Mouse (Mus musculus) CH12.LX (cell line): Measurements from ENCODE around the gene Hspa1a. TPM values are rescaled to one million over a fixed set of nuclear protein-coding genes. Genes with fewer than 3 reads are reported as not detected.

Experiments
- DNase-seq: peaks from one replicate; pipeline ENCODE4 v3.0.0-alpha.2; 2013; ENCODE audit errors: extremely low read depth
- H3K27ac ChIP-seq: 2 replicates; pipeline ENCODE4 v1.5.1; 2012; ENCODE audit warnings: low read depth, mild to moderate bottlenecking, control low read depth, moderate library complexity; ENCODE audit not compliant: insufficient read depth
- H3K27me3 ChIP-seq: replicated peaks from 2 replicates; pipeline ENCODE3; 2012; ENCODE audit warnings: inconsistent platforms
- H3K36me3 ChIP-seq, 2 experiments: replicated peaks in 1 of 2; 2 replicates each; pipeline versions ENCODE3 to v1.6.1; 2012; ENCODE audit warnings: inconsistent platforms in 1 of 2, low read length in 1 of 2, mild to moderate bottlenecking in 1 of 2, mixed read lengths in 1 of 2, moderate library complexity in 1 of 2; ENCODE audit not compliant: control insufficient read depth in 1 of 2, insufficient read depth in 1 of 2
- H3K4me1 ChIP-seq, 2 experiments: 2 replicates each; pipeline ENCODE4 v1.6.1; 2012; ENCODE audit warnings: inconsistent platforms in 1 of 2, moderate library complexity in 1 of 2; ENCODE audit not compliant: insufficient read depth in 2 of 2, control insufficient read depth in 1 of 2
- H3K4me2 ChIP-seq: 2 replicates; pipeline ENCODE4 v1.6.1; 2012; ENCODE audit warnings: low read depth, mild to moderate bottlenecking, control low read depth; ENCODE audit not compliant: poor library complexity, insufficient read depth, severe bottlenecking
- H3K4me3 ChIP-seq, 3 experiments: fragments of 150-350 bp in 1 of 3; sonication (generic) in 1 of 3; replicated peaks in 1 of 3; 2 replicates each; pipeline versions ENCODE3 to v1.5.1; 2011 to 2012; ENCODE audit warnings: low read depth in 2 of 3, low read length in 2 of 3, mild to moderate bottlenecking in 2 of 3, moderate library complexity in 2 of 3, control low read depth in 1 of 3, improper control_type of control experiment in 1 of 3, inconsistent platforms in 1 of 3, mixed read lengths in 1 of 3; ENCODE audit not compliant: poor library complexity in 1 of 3
- H3K79me2 ChIP-seq: replicated peaks from 2 replicates; pipeline ENCODE4 v1.6.1; 2012; ENCODE audit warnings: mild to moderate bottlenecking, moderate library complexity; ENCODE audit not compliant: control insufficient read depth, poor library complexity, insufficient read depth, severe bottlenecking; ENCODE audit errors: extremely low read depth
- H3K9ac ChIP-seq: 2 replicates; pipeline ENCODE4 v1.6.1; 2012; ENCODE audit warnings: low read depth, mild to moderate bottlenecking, control low read depth, moderate library complexity; ENCODE audit not compliant: insufficient read depth
- H3K9me3 ChIP-seq: replicated peaks from 2 replicates; pipeline ENCODE3; 2012; ENCODE audit warnings: low read length, inconsistent platforms, mixed read lengths
- CHD2 ChIP-seq: IDR thresholded peaks from 2 replicates; pipeline ENCODE4 v1.6.1; 2011; ENCODE audit warnings: low read length, improper control_type of control experiment
- ELF1 ChIP-seq: IDR thresholded peaks from 2 replicates; pipeline ENCODE4 v1.6.1; 2014; ENCODE audit warnings: low read depth, mild to moderate bottlenecking, inconsistent platforms, low read length, improper control_type of control experiment
- EP300 ChIP-seq: IDR thresholded peaks from 2 replicates; pipeline ENCODE4 v1.6.1; 2011; ENCODE audit warnings: low read length, improper control_type of control experiment
- ETS1 ChIP-seq: conservative IDR thresholded peaks from 2 replicates; pipeline ENCODE4 v1.6.1; 2012; ENCODE audit warnings: low read depth, mild to moderate bottlenecking, inconsistent platforms, low read length, improper control_type of control experiment, moderate library complexity
- MAX ChIP-seq: IDR thresholded peaks from 2 replicates; pipeline ENCODE4 v1.6.1; 2011; ENCODE audit warnings: low read length, improper control_type of control experiment
- NELFE ChIP-seq: IDR thresholded peaks from 2 replicates; pipeline ENCODE4 v1.6.1; 2011; ENCODE audit warnings: low read depth, low read length, improper control_type of control experiment
- PAX5 ChIP-seq: IDR thresholded peaks from 2 replicates; pipeline ENCODE4 v1.6.1; 2012; ENCODE audit warnings: low read length, inconsistent platforms, mixed read lengths
- POLR2A ChIP-seq: IDR thresholded peaks from 2 replicates; pipeline ENCODE4 v1.6.1; 2011; ENCODE audit warnings: low read depth, mild to moderate bottlenecking, improper control_type of control experiment, low read length
- SMC3 ChIP-seq: IDR thresholded peaks from 2 replicates; pipeline ENCODE4 v1.6.1; 2011; ENCODE audit warnings: low read depth, low read length, improper control_type of control experiment
- TBP ChIP-seq: conservative IDR thresholded peaks from 2 replicates; pipeline ENCODE4 v1.6.1; 2011; ENCODE audit warnings: low read depth, low read length, improper control_type of control experiment
- dilution Hi-C: fragments of 300-500 bp; cut with MboI; formaldehyde crosslinking; loops from 2 replicates; pipeline ENCODE4 v1.14.3; 2020; ENCODE audit warnings: low sequenced_read_pairs; ENCODE audit not compliant: extremely low pct_unique_long_range_greater_than_20kb, extremely low pct_ligation_motif_present
- in situ Hi-C: fragments of 300-500 bp; cut with MboI; formaldehyde crosslinking; loops from 3 replicates; pipeline ENCODE4 v1.14.3; 2019; ENCODE audit warnings: low sequenced_read_pairs, low pct_ligation_motif_present, low pct_unique_long_range_greater_than_20kb, mixed read lengths
- polyA plus RNA-seq: library from polyadenylated mRNA; unstranded; fragments of >175 nt; gene quantifications from 2 replicates; pipeline ENCODE4 v1.2.1, GENCODE M21; 2012; ENCODE audit warnings: low read depth; ENCODE audit not compliant: insufficient read length
- total RNA-seq, 2 experiments: library from RNA; depleted of rRNA; stranded (reverse); fragments of 300-350 nt in 1 of 2; fragments of >200 nt in 1 of 2; gene quantifications; 2 replicates each; pipeline ENCODE4 v1.2.3; 2012 to 2014

Gene Hspa1a
- total and polyA plus RNA-seq, 3 experiments, result not detected

DNA sequence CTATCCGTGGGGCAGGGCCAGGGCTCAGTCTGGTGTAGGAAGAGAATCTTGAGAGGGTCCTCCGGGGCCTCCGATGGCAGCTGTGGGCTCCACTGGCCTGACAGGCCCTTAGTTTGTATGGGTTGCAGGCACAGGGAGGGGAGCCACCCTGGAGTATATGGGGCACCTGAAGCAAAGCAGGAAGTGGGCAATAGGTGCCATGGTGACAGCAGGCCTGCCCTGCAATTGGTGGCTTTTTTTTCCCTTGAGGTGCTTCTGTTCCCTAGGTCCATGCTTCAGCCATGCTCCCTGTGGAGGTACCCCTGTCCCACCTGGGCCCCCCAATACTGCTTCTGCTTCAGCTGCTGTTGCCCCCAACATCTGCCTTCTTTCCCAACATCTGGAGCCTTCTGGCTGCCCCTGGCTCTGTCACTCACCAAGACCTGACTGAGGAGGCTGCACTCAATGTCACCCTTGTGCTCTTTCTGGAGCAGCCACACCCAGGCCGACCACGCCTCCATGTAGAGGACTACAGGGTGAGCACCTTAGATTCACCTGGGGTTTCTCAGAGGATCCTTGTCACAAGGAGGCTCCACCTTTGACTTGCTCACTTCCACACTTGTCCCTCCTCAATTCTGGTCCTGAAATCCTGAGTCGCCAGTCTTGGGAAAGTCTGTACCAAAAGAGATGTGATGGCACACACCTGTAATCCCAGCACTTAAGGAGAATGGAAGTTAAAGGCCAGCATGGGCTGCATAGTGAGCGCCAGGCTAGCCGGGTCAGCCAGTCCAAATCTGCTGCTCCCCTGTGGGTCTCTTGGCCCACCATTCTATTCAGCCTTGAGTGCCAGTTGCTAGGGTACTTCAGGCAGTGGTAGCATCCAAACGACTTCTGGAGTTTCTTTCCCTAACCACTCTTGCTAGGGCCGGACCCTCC is 45.1 kb upstream of the Hspa1a start:
- Histone ChIP-seq H3K9ac (no peak overlapping the region), H3K4me3 (no peak overlapping the region), H3K4me1 (peaks cover 0 to 11% of the 10 kb centered on the region in 2 experiments; a peak in 2 of 4 replicates), H3K36me3 (peaks cover 45 to 79% of the 10 kb centered on the region in 2 experiments), H3K4me2 (no peak overlapping the region), H3K79me2 (no peaks in the 10 kb centered on the region), H3K9me3 (no peaks in the 10 kb centered on the region), H3K27ac (no peak overlapping the region), H3K27me3 (no peaks in the 10 kb centered on the region)
- no peak for DNase-seq
- in situ Hi-C loops, result loop anchor here (10.0 kb wide), 1 partner anchor 218 kb away; the partner anchor contains the start of genes Atp6v1g2 and Nfkbil1
- TF ChIP-seq NELFE (no peak), CHD2 (peak; percentile 25; the same call in 1 of the 2 replicates)
- dilution Hi-C loops, result no loop called here

DNA sequence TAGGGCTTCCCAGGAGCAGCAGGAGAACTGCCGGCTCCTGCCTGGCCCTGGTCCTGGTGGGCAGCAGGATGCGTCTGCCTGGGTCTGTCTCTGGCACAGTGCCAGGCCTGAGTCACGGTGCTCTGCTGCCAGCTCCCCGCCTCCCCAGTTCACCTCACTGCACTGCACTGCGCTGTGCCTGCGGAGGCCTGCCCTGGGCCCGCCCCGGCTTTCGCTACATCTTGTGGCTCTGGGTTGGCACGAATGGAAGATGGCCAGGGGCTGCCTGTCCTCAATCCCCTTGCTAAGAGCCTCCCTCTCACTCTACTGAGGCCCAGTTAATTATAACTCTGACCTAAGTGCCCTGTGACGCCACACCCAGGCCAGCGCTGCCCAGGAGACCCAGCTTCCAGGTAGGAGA is 44.4 kb upstream of the Hspa1a start, which contains the start of gene Vwa7:
Vwa7 (plus strand) TSS at position 204 of the 400 bp plus-strand sequence.
- no peaks in the 10 kb centered on the region for H3K79me2 ChIP-seq
- no peak within 1 kb of the TSS for H3K4me2 ChIP-seq
- H3K4me3 ChIP-seq, result no peak within 1 kb of the TSS
- no peaks in the 10 kb centered on the region for H3K27me3 ChIP-seq
- no peak within 1 kb of the TSS for H3K9ac ChIP-seq
- H3K27ac ChIP-seq, result no peak within 1 kb of the TSS
- no peaks in the 10 kb centered on the region for H3K9me3 ChIP-seq
- H3K4me1 ChIP-seq, result peaks cover 0 to 7% of the 10 kb centered on the region in 2 experiments; a peak in 2 of 4 replicates
- in situ Hi-C loops, result loop anchor here (10.0 kb wide), 1 partner anchor 218 kb away; the partner anchor contains the start of genes Atp6v1g2 and Nfkbil1
- peaks cover 52 to 84% of the 10 kb centered on the region in 2 experiments for H3K36me3 ChIP-seq
- dilution Hi-C loops, result no loop called here
- TF ChIP-seq ETS1, result no peak
- no peak for TF ChIP-seq SMC3
- no peak for TF ChIP-seq TBP
- no peak for TF ChIP-seq PAX5
- TF ChIP-seq POLR2A, result no peak
- DNase-seq, result no peak

DNA sequence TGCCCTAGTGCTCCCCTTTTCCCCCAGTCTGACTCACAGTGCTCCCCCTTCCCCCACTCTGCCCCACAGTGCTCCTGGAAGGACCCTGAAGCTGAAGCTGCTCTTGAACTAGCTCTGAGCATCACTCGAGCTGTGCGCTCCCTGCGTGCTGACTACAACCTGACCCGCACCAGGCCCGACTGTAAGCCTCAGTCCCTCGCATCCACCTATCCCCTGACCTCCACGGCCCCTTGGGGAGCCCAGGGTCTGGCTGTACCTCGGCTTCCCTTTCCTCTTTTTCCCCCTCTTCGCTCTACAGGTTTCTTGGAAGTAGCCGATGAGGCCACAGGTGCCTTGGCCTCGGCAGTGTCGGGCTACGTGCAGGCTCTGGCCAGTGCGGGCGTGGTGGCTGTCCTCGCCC is 43.3 kb upstream of the Hspa1a start:
- in situ Hi-C loops, result loop anchor here (10.0 kb wide), 1 partner anchor 220 kb away; the partner anchor contains the start of genes Atp6v1g2 and Nfkbil1

More for the DNA sequence above, 43.3 kb upstream of the Hspa1a start:
- no peak for DNase-seq
- no peak overlapping the region for H3K4me3 ChIP-seq
- H3K9me3 ChIP-seq, result no peaks in the 10 kb centered on the region
- no peak overlapping the region for H3K4me2 ChIP-seq
- H3K27ac ChIP-seq, result no peak overlapping the region
- no peak overlapping the region for H3K9ac ChIP-seq
- H3K79me2 ChIP-seq, result no peaks in the 10 kb centered on the region
- H3K27me3 ChIP-seq, result no peaks in the 10 kb centered on the region
- dilution Hi-C loops, result no loop called here
- 0 out of 4 replicates have a peak, but pooled peaks cover 0 to 2% of the 10 kb centered on the region in 2 experiments for H3K4me1 ChIP-seq
- TF ChIP-seq ELF1 (no peak), EP300 (no peak), MAX (no peak), CHD2 (no peak)
- peaks cover 63 to 94% of the 10 kb centered on the region in 2 experiments for H3K36me3 ChIP-seq
